Mouse (Mus musculus) A20 (cell line): ENCODE data around the gene Plpp3.

ENCODE experiments used
- DNase-seq: peaks from one replicate; pipeline ENCODE4 v3.0.0-alpha.2; 2011; ENCODE audit warnings: low read depth, low spot score

Gene Plpp3

DNA sequence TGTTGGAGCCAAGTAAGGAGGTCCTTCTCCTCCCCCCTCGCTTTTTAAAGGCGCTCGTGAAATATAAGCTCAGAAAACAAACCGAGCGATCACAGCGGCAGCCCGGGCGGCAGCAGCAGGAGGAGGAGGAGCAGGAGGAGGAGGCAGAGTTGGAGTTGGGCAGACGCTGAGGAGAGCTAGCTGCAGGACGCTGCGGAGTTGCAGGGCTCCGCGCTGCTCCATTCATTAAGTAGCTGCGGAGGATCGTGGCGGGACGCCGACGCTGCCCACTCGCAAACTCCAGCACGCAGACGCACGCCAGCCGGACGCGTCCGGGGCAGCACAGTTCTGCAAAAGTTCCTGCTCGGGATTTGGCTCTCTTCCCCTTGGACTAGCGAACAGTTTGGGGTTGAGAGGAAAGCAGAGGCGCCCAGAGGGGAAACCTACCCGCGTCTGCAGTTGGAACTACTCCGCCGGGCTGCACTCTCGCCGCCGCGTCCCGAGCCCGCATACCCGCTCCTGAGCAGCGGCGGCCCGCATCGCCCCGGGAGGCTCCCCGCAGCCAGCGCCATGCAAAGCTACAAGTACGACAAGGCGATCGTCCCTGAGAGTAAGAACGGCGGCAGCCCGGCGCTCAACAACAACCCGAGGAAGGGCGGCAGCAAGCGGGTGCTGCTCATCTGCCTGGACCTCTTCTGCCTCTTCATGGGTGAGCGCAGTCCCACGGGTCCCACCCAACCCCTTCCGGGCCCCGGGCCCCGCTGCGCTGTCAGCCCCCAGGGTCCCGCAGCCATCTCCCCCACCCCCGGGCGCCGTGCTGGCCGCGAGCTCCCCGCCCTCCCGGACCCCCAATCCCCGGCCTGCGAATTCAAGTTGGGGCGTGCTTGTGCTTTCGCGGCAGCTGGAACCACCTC is at the start of gene Plpp3:
Plpp3 (plus strand) TSS at position 72 of the 893 bp plus-strand sequence.
- peak; percentile 58 for DNase-seq

DNA sequence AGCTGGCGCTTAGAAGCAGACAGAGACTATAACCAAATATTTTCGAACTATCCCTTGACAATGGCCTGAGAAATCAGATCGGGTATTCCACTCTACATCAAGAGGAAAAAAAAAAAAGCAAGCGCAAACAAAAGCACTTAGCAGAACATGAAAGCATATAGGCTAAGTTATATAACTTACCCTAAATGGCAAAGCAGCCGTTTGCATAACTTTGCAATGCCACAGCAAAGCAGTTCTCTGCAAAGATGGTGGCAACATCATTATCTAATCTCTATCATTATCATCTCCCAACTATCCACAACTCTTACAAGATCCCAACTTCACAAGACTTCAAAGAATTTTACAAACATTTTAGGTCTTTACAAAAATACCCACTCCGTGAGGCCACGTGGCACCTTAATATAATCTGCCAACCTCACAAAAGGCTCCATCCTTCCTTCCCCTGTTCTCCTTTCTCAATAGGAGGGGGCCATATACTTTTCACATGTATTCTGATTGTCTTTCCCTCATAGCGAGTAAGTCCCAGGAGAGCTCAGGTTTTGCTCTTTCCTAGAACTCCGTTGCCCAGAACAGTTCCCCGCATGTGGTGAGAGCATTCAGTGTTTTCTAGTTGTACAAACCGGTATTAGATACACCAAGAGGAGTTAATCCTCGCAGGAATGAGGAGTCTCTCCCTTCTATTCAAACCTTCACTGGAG is 49.1 kb upstream of the Plpp3 start:
- no peak for DNase-seq

DNA sequence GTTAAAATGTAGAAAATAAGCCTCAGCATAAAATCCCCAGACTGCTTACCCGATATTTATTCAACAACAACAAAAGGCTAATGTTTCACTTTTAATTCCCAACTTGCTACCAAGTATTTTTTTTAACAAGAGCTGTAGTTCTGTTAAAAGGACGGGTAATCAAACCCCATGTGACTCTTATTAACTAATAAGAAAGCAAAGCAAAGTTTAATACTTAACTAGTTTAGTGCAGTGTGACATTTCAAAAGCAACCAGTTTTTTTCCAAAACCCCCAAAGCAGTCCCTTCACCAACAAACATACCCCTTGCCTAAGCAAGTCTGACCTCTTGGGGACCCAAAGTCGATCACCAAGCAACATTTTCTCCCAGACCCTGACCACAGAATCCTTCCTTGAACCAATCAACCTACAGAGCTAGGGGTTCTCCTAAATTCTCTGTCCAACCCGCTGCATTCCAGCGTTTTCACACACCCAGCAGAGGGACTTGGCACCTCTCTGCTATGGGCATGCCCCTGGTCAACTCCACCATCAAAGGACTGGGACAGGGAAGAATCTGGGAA is 48.4 kb upstream of the Plpp3 start:
- DNase-seq, result peak; percentile 10

DNA sequence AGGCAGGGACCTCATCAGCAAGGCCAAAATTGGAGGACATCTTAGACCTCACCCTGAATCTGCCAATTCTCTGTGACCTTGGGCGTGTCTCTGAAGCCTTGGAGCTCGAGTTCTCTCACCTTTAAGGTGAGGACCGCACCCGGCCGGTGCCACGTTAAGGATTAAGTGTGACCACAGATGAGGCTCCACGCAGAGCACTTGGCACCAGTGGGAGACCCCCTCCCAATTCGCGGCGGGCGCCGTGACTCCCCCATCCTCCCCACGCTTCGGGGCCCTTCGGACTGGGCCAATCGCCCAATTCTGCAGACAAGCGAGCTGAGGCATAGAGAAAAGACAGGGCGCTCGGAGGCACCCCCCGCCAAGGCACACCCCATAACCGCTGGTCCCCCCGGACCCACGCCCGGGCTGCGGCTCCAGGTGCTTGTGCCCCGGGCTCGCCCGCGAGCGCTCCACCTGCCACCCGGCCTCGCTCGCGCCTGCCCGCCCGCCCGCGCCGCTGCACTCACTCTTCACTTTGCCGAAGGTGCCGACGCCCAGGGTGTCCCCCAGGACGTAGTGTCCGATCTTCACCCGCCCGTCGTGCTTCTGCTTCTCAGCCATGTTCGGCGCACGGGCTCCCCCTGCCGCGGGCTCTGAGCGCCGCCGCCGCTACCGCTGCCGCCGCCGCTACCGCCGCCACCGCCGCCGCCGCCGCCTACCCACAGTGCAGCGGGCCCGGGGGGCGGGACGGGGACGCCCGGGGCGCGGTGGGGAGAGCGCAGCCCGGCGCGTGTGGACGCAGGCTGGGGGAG is 47.8 kb upstream of the Plpp3 start, which contains the start of gene Prkaa2:
Prkaa2 (minus strand) TSS at position 692 of the 791 bp plus-strand sequence.
- peak; percentile 66 for DNase-seq

DNA sequence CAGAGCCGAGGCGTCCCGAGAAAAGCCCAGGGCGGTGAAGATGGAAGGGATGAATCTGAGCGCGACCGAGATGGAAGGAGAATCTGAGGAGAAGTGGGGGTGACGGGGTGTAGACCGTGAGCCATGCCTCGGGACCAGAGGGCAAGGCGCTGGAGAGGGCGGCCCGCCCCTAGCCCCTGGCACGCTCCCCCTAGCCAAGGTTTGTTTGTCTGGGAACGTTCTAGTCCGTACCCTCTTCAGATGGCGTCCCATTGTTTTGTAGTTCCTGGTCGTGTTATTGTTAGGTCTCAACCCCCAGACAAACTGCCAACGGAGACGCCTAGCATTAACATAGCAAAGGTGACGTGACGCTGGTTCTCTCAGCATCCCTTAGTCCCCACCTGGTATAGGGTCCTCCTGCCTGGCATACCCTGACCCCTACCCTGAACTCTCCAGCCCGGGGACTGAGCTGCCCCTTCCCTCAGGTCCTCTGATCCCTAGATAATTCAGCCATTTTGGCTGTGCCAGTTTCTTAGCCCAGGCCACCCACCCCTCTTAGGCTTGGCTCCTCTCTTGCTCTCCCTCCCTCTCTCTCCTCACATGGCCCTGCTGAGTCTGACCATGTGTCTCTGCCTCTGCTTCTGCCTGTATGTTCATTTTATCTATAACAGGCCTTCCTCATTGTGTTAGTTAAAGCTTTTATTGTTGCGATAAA is 47.0 kb upstream of the Plpp3 start:
- peak; percentile 51 for DNase-seq

DNA sequence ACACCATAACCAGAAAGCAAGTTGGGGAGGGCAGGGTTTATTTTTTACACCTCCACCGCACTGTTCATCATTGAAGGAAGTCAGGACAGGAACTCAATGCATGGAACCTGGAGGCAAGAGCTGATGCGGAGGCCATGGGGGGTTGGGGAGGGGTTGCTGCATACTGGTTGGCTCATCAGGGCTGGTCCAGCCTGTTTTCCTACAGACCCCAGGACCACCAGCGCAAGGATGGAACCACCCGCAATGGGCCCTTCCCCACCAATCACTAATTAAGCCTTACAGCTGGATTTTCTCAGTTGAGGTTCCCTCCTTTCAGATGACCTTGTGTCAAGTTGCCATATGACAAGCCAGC is 46.5 kb upstream of the Plpp3 start:
- DNase-seq, result no peak

DNA sequence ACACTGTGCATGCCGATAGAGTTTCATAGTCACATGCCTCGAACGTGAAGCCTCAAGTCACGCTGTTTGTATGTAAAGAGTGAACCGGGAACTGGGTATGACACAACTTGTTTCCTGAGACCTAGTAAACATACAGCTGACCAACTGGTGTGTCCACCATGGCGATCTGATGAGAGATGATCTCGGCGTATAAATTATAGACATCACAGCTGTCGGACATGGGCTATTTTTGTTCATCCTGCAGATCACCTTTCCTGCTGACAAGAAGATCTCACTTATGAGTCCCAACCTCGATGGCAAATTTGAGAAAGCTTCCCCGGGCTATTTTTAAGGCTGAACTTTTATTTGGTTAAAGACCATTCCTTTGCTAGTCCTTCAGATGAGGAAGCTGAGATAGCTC is 45.4 kb upstream of the Plpp3 start:
- DNase-seq, result no peak

DNA sequence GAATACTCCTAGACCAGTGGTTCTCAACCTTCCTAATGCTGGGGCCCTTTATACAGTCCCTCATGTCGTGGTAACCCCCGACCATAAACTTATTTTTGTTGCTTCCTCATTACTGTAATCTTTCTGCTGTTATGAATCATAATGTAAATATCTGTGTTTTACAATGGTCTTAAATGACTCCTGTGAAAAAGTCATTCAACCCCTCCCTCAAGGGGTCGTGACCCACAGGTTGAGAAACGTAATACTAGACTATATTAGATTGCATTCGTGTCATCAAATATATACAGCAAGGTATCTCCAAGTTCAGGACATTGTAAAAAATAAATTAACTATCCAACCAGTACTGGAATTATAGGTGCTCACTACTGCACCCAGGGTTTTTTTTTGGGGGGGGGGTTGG is 44.1 kb upstream of the Plpp3 start:
- peak; percentile 13 for DNase-seq

DNA sequence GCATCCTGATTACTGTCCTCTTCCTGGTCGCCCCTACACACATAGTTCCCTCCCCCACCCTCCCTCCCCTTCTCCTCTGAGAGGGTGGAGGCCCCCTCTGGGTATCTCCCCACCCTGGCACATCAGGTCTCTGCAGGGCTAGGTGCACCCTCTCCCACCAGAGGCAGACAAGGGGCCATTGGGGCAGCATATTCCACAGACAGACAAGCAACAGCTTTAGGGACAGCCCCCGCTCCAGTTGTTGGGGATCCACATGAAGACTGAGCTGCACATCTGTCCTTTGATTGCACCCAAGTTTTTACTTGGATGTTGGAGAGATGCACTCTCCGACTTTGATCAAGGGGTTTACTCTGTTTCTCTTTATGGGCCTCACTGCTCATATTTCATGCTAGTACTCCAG is 43.7 kb upstream of the Plpp3 start:
- no peak for DNase-seq

DNA sequence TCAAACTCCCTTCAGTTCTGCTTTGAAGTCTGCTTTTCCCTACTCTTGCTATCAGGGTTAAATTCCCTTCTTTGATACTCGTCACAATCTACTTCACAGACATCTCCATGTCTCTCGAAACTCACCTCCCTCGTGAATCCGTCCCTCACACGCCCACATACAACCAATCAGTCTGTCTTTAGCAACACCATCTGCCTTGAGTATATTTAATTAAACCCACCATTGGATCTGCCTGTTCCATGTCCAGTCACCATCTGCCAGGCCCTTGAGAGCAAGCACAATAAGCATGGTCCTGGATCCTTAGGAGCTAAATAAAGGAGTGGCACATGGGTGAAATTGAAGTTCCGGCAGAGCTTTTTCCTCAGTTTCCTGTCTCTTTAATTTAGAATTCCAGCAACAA is 36.1 kb upstream of the Plpp3 start:
- no peak for DNase-seq

DNA sequence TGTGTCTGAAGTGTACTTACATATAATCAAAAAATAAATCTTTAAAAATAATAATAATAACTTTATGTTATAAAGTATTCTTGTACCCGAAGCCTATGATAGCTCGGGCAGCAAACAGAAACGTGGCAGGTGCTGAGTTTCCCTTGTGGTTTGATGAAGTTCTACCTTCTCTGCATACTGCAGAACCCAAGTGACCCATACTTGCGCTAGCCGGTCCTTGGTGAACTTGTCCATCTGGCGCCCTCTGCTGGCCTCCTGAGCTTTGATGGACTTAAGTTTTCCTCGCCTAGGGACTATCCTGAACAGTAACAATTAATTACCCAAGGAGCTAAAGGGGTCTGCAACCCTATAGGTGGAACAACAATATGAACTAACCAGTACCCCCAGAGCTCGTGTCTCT is 34.7 kb upstream of the Plpp3 start:
- peak; percentile 68 for DNase-seq

DNA sequence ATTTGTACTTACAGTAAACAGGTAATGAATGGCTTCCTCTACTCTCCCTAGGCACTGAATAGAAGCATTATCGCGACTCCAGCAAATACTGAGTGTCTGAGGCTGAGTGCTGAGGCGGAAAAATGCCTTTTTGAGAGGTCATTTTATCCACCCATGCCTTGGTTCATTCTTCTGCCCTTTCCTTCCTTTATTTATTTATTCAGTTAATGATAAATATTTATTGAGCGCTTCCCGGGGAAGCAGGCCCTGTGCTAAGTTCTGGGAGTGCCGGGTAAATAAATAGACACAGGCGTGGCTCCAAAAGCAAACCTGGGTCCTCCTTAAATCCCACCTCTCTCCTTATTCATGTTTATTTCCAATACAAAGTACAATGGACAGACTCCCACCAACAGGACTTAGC is 27.9 kb upstream of the Plpp3 start:
- DNase-seq, result no peak

DNA sequence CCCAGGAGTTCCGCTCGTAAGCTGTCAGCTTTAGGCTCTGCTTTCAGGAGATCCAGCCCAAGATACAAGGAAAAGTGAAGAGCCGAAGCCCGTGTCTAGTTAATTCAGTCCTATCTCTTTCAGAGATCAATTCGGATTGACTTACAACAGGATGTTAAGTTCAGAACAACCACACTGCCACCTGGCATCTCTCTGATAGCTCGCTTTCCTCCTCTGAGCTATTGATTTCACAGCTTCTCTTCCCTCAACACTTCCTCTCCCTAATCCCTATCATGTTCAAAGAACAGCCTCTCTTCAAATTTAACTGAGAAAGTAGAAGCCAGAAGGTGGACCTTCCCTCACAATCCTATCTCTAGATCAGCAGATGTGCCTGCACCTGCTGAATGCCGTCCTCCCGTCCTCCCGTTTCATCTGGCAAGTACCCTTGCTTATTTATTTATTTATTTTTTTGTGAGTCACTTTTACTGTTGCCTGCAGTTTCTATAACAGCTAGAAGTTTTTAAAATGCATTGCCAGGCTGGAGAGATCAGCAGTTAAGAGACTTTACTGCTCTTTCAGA is 25.3 kb upstream of the Plpp3 start:
- no peak for DNase-seq

DNA sequence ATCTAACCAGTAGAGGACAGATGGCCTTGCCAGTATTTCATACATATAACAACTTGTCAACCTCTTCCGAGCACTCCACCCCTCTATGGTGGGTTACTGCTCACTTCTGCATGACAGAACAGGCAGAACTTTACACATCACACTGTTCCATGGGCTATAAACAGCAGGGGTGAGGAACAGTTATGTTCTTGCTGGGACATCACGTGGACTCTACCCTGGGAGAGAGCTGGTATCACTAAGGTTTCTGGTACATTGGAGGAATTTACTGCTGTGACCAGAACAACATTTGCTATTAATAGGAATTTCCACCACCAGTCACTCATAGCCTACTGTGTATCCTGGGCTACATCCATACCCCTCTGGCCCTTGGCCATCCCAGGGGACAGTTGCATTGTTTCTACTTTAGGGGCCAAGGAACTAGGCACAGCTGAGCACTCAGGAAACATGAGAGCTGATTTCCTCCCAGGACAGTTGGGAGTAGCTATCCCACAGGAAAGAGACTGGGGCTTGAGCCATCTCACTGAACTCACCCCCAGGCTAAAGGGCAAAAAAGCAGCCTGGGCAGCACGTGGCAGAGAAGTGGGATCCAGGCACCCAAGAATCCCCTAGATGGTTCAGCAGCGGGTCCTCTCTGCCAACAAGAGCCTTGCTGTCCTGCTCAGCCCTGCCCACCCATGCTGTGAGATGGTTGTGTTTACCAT is 23.6 kb upstream of the Plpp3 start:
- no peak for DNase-seq

DNA sequence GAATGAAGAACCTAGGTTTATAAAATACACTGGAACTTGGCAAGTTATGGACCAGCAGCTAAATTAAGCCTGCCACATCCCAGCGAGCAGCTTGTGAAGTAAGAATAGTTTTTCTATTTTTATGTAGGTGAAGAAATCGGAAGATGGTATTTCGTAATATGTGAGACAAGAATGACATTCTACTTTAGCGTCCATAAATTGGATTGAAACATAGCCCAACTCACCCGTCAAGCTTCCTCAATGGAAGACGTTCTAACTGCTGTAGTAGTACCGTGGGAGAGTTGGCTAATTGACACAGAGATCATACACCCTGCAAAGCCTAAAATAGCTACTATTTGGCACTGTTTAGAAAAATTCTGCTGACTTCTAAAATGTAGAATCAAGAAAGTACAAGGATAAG is 7.7 kb upstream of the Plpp3 start:
- no peak for DNase-seq

DNA sequence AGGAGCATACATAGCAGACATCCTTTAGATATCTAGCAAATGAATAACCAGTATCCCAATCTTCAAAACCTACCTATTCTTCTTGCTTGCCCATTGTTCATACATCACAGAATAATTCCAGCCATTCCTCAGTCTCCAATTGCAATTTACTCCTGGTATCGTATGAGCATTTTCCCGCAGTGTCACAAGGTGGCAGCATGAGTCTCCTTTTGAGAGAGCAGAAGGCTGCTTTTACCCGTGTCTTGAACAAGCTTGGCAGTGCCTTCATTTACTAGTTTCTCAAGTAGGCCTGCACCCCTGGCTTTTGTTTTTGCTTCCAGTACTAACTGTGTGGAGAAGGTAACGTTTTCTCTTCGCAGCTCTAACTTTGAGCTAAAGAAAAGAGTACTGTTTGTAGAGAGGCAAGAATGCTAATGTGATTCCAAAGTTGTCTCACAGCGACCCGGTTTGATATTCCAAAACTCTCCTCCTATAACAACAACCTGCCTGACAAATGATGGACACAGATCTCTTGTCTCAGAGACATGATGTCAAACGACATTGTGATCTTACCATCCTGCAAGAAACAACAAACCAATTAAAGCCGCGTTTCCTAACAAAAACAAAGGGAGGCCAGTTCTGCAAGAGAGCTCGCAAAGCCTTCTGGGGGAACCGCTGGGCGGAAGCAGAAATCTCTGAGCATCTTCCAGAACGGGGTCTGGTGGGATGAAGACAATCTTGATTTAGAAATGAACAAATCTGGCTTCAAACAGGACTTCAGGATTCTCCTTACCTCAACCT is 5.0 kb upstream of the Plpp3 start:
- DNase-seq, result peak; percentile 62

DNA sequence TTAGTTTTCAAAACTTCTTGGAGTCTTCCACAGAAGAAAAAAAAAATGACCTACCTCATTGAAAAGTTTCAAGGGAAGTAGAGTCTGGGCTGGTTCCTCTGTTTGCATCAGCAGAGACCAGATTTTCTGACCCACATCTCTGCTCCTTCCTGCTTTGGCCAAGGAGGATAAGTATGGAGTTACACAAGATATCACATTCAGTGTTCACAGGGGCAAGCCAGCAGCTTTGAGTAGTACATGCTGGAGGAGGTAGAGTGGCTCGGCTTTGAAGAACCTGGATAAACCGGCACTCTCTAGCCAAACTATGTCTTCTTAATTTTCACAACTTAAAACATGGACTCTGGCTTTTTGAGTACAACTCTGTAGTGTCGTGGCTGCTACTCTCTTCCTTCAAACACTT is 3.9 kb upstream of the Plpp3 start:
- DNase-seq, result no peak

DNA sequence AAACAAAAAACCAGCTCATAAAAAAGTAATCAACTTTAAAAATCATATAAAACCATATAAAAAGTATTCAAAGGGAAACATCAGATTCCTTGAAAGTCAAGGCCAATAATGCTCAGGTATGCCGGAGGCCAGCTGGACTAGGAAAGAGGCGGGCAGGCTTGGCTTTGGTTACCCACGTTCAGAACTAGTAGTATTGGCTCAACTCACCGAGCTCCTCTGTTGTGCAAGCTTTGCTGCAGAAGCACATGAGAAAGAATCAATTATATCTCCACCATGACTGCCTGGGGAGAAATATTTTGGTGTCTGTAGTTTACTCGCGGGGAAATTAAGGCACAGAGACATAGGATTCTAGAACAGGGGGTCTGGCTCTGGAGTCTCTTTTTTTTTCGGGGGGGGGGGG is 866 bp upstream of the Plpp3 start:
- DNase-seq, result no peak

DNA sequence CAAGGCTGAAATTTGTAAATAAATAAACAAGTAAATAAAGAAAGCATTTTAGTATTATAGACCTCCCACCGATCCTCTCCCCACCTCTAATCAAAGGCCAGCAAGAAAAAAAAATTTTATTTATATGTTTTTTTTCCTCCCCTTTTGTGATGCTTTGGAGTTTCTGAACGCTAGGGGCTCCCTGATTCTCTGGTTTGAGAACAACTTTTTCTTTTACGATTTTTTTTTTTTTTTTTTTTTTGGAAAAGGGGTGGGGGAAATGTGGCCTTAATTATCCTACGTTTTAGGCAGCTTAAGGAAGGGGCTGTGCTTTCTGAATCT is 232 bp upstream of the Plpp3 start:
- DNase-seq, result no peak

DNA sequence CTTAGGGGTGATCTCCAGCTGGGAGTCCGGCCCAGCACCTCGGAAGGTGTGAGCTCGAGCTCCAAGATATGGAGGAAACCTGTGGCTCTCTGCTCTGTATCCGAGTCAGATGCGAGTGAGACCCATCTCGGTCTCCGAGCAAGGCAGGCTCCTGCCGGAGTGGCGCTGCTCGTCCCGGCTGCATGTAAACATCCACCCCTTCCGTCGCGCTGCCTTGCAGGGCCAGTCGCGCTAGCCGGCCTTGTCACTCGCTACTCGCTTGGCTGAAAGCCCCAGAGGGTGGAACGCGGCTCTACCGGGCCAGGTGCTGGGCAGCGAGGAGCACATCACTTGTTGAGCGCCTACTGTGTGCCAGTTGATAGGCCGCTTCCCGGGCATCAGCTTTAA is 1.0 kb downstream of the Plpp3 start:
- DNase-seq, result peak; percentile 72
